Mouse (Mus musculus) skeletal muscle tissue, adult 2 months (tissue): ENCODE measurements around the gene Rbm15.

Experiments used
- DNase-seq: peaks from one replicate; pipeline ENCODE4 v3.0.0-alpha.2; 2012; ENCODE audit warnings: low read depth, low spot score

Gene Rbm15

GRCm38 (mm10) chr3:107333381-107334201 is at the start of gene Rbm15:
Gene Rbm15 (minus strand): TSS chr3:107333673.
- DNase-seq, result peak; percentile 99

DNA sequence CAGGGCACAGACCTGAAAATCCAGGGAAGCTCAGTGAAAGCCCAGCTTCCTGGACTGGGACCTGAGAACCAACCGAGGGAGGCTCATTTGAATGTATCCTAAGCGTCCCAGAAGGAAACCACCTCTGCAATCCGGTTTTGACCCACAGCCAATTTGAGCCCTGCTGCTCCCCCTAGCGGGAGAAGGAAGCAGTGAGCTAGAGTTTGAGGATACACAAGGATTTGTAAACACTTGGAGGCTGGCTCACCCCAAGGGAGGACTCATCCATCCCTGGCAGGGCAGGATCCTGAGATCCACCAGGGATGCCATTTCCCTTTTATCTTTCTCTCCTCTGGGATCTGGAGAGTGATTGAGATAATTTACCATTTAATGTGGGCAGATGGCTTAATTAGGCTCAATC is 45.9 kb upstream of the Rbm15 start:
- DNase-seq, result peak; percentile 61

- DNase-seq, result no peak
Measured at GRCm38 (mm10) chr3:107378626-107379025, 45.2 kb upstream of the Rbm15 start.

GRCm38 (mm10) chr3:107374948-107375664 is 41.6 kb upstream of the Rbm15 start:
- peak; percentile 47 for DNase-seq

GRCm38 (mm10) chr3:107369156-107369555 is 35.7 kb upstream of the Rbm15 start:
- no peak for DNase-seq

DNA sequence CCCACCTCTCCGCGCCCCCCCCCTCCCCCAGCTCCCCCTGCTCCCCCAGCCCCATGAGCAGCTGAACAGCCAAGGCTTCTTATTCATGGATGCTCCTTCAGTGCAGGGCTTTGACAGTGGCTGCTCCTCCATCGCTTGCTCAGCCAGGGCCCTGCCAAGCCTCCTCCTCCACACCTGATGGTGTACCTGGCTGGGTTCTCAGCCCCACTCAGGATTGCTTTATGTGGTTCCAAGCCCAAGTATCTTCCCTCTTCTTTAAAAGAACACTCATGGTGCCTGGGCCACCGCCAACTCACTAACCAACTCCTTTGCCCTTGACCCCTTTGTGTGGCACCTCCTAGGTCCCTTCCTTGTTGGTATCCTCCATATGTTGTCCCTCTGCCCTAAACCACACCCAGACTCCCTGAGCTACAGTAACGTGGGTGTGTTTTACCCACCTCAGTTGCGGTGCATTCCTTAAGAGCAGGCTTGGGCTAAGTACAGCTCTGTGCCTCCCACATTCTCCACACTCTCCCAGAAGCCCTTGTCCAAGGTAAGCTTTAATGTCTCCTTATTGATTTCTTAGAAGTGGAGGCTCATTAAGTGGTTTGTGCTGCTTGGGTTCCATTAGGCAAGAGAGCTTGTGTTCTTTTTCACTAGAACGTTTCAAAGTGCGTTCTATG is 34.6 kb upstream of the Rbm15 start:
- no peak for DNase-seq

GRCm38 (mm10) chr3:107365341-107365740 is 31.9 kb upstream of the Rbm15 start:
- DNase-seq, result no peak

- DNase-seq, result no peak
Measured at GRCm38 (mm10) chr3:107363391-107363790, 29.9 kb upstream of the Rbm15 start.

DNA sequence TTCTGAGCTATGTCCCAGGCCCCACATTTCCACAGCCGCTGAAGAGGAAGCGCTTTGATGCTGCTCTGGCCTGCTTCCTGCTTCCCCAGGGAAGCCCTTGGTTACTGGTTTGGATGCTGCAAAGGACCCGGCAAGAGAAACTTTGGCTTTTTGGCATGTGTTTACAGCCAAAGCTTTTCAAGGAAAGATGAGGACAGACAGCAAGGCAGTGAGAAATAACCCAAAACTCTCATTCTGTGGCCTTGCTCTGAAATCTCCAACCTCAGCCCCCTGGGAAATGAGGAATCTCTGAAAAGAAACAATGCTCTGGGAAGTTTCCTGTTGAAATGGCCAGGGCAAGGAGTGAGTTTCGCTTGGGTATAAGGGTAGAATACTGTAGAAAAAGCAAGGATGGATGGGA is 26.9 kb upstream of the Rbm15 start:
- peak; percentile 29 for DNase-seq

DNA sequence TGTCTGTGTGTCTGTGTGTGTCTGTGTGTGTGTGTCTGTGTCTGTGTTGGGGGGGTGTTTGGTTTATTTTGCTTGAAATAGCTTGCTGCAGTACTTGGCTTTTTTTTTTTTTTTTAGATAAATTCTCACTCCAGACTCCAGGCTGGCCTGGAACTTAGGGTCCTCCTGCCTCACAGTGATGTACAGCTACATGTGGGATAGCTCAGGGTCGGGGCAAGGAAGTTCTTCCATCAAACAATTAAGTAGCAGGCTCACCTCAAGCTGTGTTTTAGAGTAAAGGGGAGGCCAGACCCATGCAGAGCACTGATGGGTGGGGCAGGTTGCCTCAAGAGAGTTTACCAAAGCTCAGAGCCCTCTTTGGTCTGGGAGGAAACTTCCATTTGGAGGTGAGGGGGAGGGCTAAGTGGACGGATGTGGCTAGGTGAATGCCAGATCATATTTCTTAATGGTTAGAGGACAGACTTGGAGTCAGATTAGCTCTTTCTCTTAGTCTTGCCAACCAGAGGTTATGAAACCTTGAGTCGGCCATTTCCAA is 24.3 kb upstream of the Rbm15 start:
- no peak for DNase-seq

DNA sequence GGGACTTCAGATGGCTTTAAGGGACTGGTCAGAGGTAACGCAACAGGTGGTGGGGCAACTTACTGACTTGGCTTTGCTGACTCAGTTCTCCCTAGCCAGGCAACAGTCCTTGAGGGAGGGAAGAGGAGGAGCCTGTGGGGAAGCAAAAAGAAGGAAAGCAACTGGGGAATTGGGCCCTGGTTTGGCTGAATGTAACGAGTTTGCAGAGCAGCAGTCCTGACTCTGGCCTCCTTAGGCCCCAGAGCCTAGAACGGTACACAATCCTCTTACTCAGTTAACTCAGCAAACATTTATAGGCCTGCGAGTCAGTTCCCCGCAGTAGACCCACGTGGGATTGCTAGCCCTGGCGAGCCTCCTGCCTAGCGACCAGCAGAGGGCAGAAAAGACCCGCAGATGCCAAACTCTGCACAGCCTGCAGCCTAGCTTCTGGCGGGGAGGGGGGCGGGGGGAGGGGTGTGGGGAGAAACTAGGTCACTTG is 23.5 kb upstream of the Rbm15 start:
- DNase-seq, result peak; percentile 87

DNA sequence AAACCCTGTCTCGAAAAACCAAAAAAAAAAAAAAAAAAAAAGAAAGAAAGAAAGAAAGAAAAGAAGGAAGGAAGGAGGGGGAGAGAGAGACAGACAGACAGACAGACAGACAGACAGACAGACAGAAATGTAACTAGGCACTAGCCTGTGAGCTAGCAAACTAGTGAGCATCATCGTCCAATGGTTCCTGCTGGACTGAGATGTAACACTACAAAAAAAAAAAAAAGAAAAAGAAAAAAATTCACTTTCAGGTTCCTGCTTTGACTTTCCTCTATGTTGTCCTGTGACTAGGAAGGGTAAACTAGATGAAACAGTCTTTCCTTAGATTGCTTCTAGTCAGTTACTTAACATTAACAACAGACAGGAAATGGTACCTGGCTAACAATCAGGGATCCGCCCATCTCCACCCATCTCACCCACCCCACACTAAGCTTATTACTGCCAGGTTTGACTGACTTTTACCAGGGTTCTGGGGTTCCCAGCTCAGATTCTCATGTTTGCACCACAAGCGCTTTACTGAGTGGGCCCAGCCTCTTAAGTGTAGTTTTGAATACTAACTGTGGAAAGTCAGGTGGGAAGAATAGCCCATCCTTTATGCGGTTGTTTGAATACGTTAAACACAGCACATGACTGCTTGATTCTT is 22.3 kb upstream of the Rbm15 start:
- no peak for DNase-seq

DNA sequence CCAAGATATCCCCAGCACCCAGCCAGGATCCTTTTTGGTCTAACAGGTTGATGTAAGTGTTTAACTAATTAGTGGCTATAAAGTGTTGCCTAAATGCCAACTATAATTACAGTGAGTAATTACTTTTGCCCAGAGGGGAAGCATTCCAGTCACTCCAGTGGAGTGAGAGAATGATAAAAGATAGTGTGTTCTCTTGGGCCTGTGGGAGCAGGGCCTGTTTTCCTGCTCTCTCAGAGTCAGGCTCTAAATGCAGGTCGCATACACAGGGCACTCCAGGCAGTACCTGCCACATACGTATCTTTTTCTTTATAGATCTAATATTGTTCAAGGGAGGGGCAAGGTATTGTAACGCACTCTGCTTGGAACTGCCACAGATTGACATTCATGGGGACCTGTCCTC is 18.2 kb upstream of the Rbm15 start:
- no peak for DNase-seq

GRCm38 (mm10) chr3:107349006-107349405 is 15.5 kb upstream of the Rbm15 start:
- DNase-seq, result peak; percentile 57

- DNase-seq, result no peak
Measured at GRCm38 (mm10) chr3:107345033-107345725, 11.7 kb upstream of the Rbm15 start.

DNA sequence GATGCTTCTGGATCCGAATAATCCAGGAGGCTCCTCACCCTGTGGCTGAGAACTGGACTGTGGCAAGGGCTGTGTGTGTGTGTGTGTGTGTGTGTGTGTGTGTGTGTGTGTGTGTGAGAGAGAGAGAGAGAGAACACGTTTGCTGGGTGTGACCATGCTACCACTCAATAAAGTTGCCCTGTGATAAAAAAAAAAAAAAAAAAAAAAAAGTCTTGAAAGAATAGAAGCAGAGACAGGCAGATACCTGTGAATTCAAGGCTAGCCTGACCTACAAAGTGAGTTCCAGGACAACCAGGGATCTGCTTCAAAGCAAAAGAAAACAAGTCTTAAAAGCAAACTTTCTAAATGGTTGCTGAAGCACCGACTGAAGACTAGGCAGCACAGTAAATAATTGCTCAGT is 10.5 kb upstream of the Rbm15 start:
- no peak for DNase-seq

DNA sequence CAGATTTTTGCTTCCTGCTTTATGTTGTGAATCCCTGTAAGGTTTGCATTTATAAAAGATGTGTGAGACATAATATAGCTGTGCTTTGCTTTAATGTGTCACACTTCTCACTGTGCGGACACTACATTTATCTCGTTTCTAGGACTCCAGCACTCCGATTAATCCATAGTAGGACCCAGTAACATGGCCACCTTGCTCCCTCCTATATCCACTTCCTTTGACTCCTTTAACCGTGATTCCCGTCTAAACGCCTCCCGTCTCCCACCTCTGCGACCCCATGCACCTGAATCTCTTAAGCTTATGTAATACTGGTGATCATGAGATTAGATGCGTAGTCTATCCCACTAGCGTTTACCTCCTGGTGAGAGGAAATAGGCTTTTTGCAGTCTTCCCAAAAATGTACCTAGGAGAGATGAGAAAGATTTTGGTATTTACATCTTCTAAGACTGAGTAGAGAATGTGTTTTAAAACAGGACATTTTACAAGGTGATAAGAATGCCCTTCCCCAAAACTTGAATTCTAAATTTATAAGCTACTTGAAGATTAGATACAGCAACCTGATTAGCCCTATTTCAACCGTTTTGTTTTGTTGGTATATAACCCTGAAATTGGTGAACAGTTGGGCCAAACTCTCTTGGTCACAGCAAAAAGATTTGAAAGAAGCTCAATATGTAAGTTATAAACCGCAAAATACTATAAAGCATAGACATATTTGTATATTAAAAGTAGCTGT is 895 bp upstream of the Rbm15 start:
- DNase-seq, result no peak

DNA sequence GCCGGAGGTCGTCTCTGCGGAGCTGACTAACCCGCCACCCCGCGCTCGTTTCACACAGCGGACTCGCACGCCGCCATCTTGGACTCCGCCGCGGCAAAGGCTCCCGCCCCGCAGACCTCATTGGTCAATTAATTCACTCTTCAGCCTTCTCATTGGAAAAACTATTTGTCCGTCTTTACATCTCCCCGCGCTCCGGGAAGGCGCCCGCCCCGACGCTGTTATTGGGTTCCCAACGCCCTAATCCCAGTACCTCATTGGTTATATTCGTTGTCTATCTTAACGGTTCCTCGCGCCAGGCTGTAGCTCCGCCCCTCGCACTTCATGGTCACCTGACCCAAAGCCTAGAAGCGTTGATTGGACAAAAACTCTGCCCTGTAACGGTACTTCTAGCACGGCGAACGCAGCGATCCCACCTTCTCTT is 503 bp downstream of the Rbm15 start:
- peak; percentile 100 for DNase-seq

GRCm38 (mm10) chr3:107332127-107332959 is 1.1 kb downstream of the Rbm15 start:
- DNase-seq, result no peak
